In genomic region chr5:72914633-72915561, GRCm38 (mm10) we compare ENCODE assay signal across 8 mouse cellular contexts. TPM values are rescaled to one million over a fixed set of nuclear protein-coding genes. Genes with fewer than 3 reads are reported as not detected.
A peak's percentile ranks its signal among the peaks of the same experiment; 100 is the strongest.
DNase-seq lines count a peak whose midpoint lies in the region; ATAC-seq and TF ChIP-seq lines count a peak whose summit lies in the region.

No protein-coding gene starts in this region.

- peaks cover 51% of the 10 kb centered on the region for H3K79me2 ChIP-seq in myocyte (ENCODE audit: control insufficient read depth, insufficient read depth)

- no peaks in the 10 kb centered on the region for H3K27me3 ChIP-seq in forebrain, embryonic 11.5 days (ENCODE audit: control insufficient read depth, insufficient read depth, low read length)
- H3K27me3 ChIP-seq in hindbrain, embryonic 12.5 days: no peaks in the 10 kb centered on the region
- peaks cover 3% of the 10 kb centered on the region; the same call in 1 of the 2 replicates for H3K27me3 ChIP-seq in limb, embryonic 13.5 days
- H3K27me3 ChIP-seq in myocyte (ENCODE audit: control insufficient read depth, insufficient read depth, insufficient read length): no peaks in the 10 kb centered on the region

- H3K4me2 ChIP-seq in forebrain, embryonic 11.5 days (ENCODE audit: low read depth, low read length, severe bottlenecking): peak overlapping the region; percentile 66
- H3K4me2 ChIP-seq in hindbrain, embryonic 12.5 days (replicated peaks): peak overlapping the region; percentile 65
- H3K4me2 ChIP-seq in limb, embryonic 13.5 days (replicated peaks): peak overlapping the region; percentile 77
- peak overlapping the region; percentile 78 for H3K4me2 ChIP-seq in myocyte (ENCODE audit: low read depth)

- H3K27ac ChIP-seq in forebrain, embryonic 11.5 days (ENCODE audit: low read depth, low read length): peak overlapping the region; percentile 94
- H3K27ac ChIP-seq in hindbrain, embryonic 12.5 days: peak overlapping the region; percentile 99
- peak overlapping the region; percentile 98 for H3K27ac ChIP-seq in limb, embryonic 13.5 days

- peak overlapping the region; percentile 95 for H3K4me3 ChIP-seq in forebrain, embryonic 11.5 days (ENCODE audit: low read depth, low read length)
- H3K4me3 ChIP-seq in hindbrain, embryonic 12.5 days: peak overlapping the region; percentile 88
- peak overlapping the region; percentile 97 for H3K4me3 ChIP-seq in limb, embryonic 13.5 days
- H3K4me3 ChIP-seq in myocyte: peak overlapping the region; percentile 82

- TF ChIP-seq POLR2A in myocyte (IDR thresholded peaks at IDR 0.05; ENCODE audit: insufficient read length, low read depth): no peak

- peaks cover 5% of the 10 kb centered on the region; the same call in 1 of the 2 replicates for H3K4me1 ChIP-seq in forebrain, embryonic 11.5 days (replicated peaks; ENCODE audit: control insufficient read depth, insufficient read depth, low read length)
- H3K4me1 ChIP-seq in hindbrain, embryonic 12.5 days: peaks cover 24% of the 10 kb centered on the region
- H3K4me1 ChIP-seq in limb, embryonic 13.5 days: peaks cover 27% of the 10 kb centered on the region

- peak; percentile 36 for ATAC-seq in forebrain, embryonic 11.5 days (replicated peaks; ENCODE audit: low FRiP score)
- peak; percentile 62 for ATAC-seq in hindbrain, embryonic 12.5 days (ENCODE audit: low FRiP score)
- no peak; the same call in 1 of the 2 replicates for ATAC-seq in limb, embryonic 13.5 days (ENCODE audit: low FRiP score, low read depth)

- under 1% methylated on average over 56 of the region's 66 CpGs for WGBS in forebrain, embryonic 11.5 days
- WGBS in hindbrain, embryonic 12.5 days: under 1% methylated on average over 63 of the region's 66 CpGs
- under 1% methylated on average over 66 of the region's 66 CpGs for WGBS in limb, embryonic 13.5 days

- H3K9me3 ChIP-seq in forebrain, embryonic 11.5 days (ENCODE audit: control insufficient read depth, low read length): no peaks in the 10 kb centered on the region
- H3K9me3 ChIP-seq in hindbrain, embryonic 12.5 days (replicated peaks): no peaks in the 10 kb centered on the region
- no peaks in the 10 kb centered on the region for H3K9me3 ChIP-seq in limb, embryonic 13.5 days

- DNase-seq in layer of hippocampus, adult 11-12 months (ENCODE audit: low spot score): peak; percentile 21
- DNase-seq in layer of hippocampus, adult 9-10 months (ENCODE audit: low spot score): no peak
- peak; percentile 35 for DNase-seq in T-cell, adult 2 months (ENCODE audit: low spot score)
- peak; percentile 85 for DNase-seq in forebrain, embryonic 11.5 days (ENCODE audit: low spot score)
- peak; percentile 42 to 53 for DNase-seq in thymus, adult 18-20 months

- peak overlapping the region; percentile 83 for H3K9ac ChIP-seq in forebrain, embryonic 11.5 days (ENCODE audit: low read length)
- peak overlapping the region; percentile 98 for H3K9ac ChIP-seq in hindbrain, embryonic 12.5 days
- H3K9ac ChIP-seq in limb, embryonic 13.5 days: peak overlapping the region; percentile 99

- H3ac ChIP-seq in myocyte (ENCODE audit: control insufficient read depth, insufficient read length): peak overlapping the region; percentile 92

- H3K36me3 ChIP-seq in forebrain, embryonic 11.5 days (ENCODE audit: control insufficient read depth, insufficient read depth, low read length): no peaks in the 10 kb centered on the region
- no peaks in the 10 kb centered on the region for H3K36me3 ChIP-seq in hindbrain, embryonic 12.5 days
- H3K36me3 ChIP-seq in limb, embryonic 13.5 days: no peaks in the 10 kb centered on the region
- H3K36me3 ChIP-seq in myocyte (ENCODE audit: control insufficient read depth, insufficient read depth): no peaks in the 10 kb centered on the region

TF ChIP-seq in myocyte, 11 proteins besides CTCF, POLR2A, EP300 and RAD21:
- TF ChIP-seq CEBPB (IDR thresholded peaks at IDR 0.05; ENCODE audit: insufficient read depth, poor library complexity, severe bottlenecking) (no peak), POLR2AphosphoS2 (IDR thresholded peaks at IDR 0.05; ENCODE audit: insufficient read length, low read depth) (no peak), TCF12 (IDR thresholded peaks at IDR 0.05; ENCODE audit: insufficient read depth, poor library complexity, severe bottlenecking) (no peak), MYOD1 (IDR thresholded peaks at IDR 0.05; ENCODE audit: control insufficient read depth in 1 of 3, insufficient read length in 2 of 3, low read depth in 2 of 3) (no peak), REST (IDR thresholded peaks at IDR 0.05; ENCODE audit: insufficient read depth, insufficient read length) (no peak), SRF (IDR thresholded peaks at IDR 0.05; ENCODE audit: control insufficient read depth, insufficient read length, low read depth) (no peak)

RNA-seq across cellular contexts. Expression of gene Slain2, which starts 0.8 kb away (rescaled TPM):
- polyA plus RNA-seq in forebrain, embryonic 11.5 days (2014; fragmentation: Nextera tagmentation; extraction: Ambion mirVana): 22.8 and 24.9 TPM in 2 replicates
- 27.7 and 30.9 TPM in 2 replicates for polyA plus RNA-seq in hindbrain, embryonic 12.5 days (2016; fragmentation: Nextera tagmentation; extraction: Ambion mirVana)
- 14.7 and 16.0 TPM in 2 replicates for polyA plus RNA-seq in limb, embryonic 13.5 days (2015; fragmentation: Nextera tagmentation; extraction: Ambion mirVana)
- polyA plus RNA-seq in myocyte (2012; fragmentation: generic; extraction: Trizol): 19.0 TPM

RNA-seq across cellular contexts. Expression of gene Tec, which starts 46.6 kb away (rescaled TPM):
- 2.9 and 3.0 TPM in 2 replicates for polyA plus RNA-seq in forebrain, embryonic 11.5 days (2014; fragmentation: Nextera tagmentation; extraction: Ambion mirVana)
- polyA plus RNA-seq in hindbrain, embryonic 12.5 days (2016; fragmentation: Nextera tagmentation; extraction: Ambion mirVana): 6.5 and 7.8 TPM in 2 replicates
- 5.2 and 5.5 TPM in 2 replicates for polyA plus RNA-seq in limb, embryonic 13.5 days (2015; fragmentation: Nextera tagmentation; extraction: Ambion mirVana)
- polyA plus RNA-seq in myocyte (2012; fragmentation: generic; extraction: Trizol): 1.5 TPM

RNA-seq across cellular contexts. Expression of gene Gm10135, which starts 59.6 kb away (rescaled TPM):
- polyA plus RNA-seq in forebrain, embryonic 11.5 days (2014; fragmentation: Nextera tagmentation; extraction: Ambion mirVana): not detected in 2 replicates
- not detected in 2 replicates for polyA plus RNA-seq in hindbrain, embryonic 12.5 days (2016; fragmentation: Nextera tagmentation; extraction: Ambion mirVana)
- polyA plus RNA-seq in limb, embryonic 13.5 days (2015; fragmentation: Nextera tagmentation; extraction: Ambion mirVana): not detected in 2 replicates
- not detected for polyA plus RNA-seq in myocyte (2012; fragmentation: generic; extraction: Trizol)
